29 mouse cellular contexts compared by ENCODE assay signal in genomic region chr19:22682238-22682637, GRCm38 (mm10).
"Had no signal": no experiment of that assay in that cellular context is flagged by ENCODE, and none has a peak within 500 bp of the region (broad histone marks: within the 10 kb centered on the region; RNA-seq: fewer than 3 reads in every experiment).

No protein-coding gene starts in this region.

- H3K27ac ChIP-seq: left cerebral cortex, adult 2 months; limb, embryonic 15.5 days; liver, embryonic 12.5 days; liver, embryonic 13.5 days; liver, embryonic 14.5 days; liver, embryonic 15.5 days; lung, embryonic 15.5 days; macrophage; midbrain, embryonic 10.5 days; midbrain, embryonic 12.5 days; midbrain, embryonic 13.5 days; midbrain, embryonic 15.5 days; neural tube, embryonic 12.5 days; neural tube, embryonic 13.5 days had no signal

- H3K4me2 ChIP-seq: limb, embryonic 15.5 days; liver, embryonic 11.5 days; liver, embryonic 12.5 days; liver, embryonic 13.5 days; liver, embryonic 15.5 days; lung, embryonic 14.5 days; lung, embryonic 15.5 days; midbrain, embryonic 11.5 days; midbrain, embryonic 12.5 days; midbrain, embryonic 13.5 days; midbrain, embryonic 15.5 days; neural tube, embryonic 12.5 days; neural tube, embryonic 13.5 days had no signal

- H3K4me1 ChIP-seq: limb, embryonic 15.5 days; liver, embryonic 12.5 days; liver, embryonic 13.5 days; liver, embryonic 15.5 days; lung, embryonic 15.5 days; megakaryocyte, embryonic 14.5 days; midbrain, embryonic 12.5 days; midbrain, embryonic 15.5 days; neural tube, embryonic 12.5 days; neural tube, embryonic 13.5 days had no signal

- H3K27me3 ChIP-seq: limb, embryonic 15.5 days; liver, embryonic 12.5 days; liver, embryonic 13.5 days; liver, embryonic 15.5 days; lung, embryonic 15.5 days; megakaryocyte, embryonic 14.5 days; midbrain, embryonic 12.5 days; midbrain, embryonic 15.5 days; neural tube, embryonic 12.5 days; neural tube, embryonic 13.5 days had no signal

- DNase-seq: left cerebral cortex, postnatal 4 days; liver; liver, embryonic 13.5 days; liver, postnatal 0 days; lung, adult 18-20 months; lung, adult 2 months; lung, embryonic 14.5 days; lung, postnatal 10 days; lung, postnatal 14 days; lung, postnatal 4 days had no signal

- H3K4me3 ChIP-seq: left cerebral cortex, adult 2 months; limb, embryonic 15.5 days; liver, embryonic 12.5 days; liver, embryonic 13.5 days; liver, embryonic 15.5 days; lung, embryonic 15.5 days; megakaryocyte, embryonic 14.5 days; midbrain, embryonic 10.5 days; midbrain, embryonic 12.5 days; midbrain, embryonic 13.5 days; midbrain, embryonic 15.5 days; myocyte; neural tube, embryonic 12.5 days; neural tube, embryonic 13.5 days had no signal

- H3K36me3 ChIP-seq: limb, embryonic 15.5 days; liver, embryonic 12.5 days; liver, embryonic 13.5 days; liver, embryonic 15.5 days; lung, embryonic 15.5 days; midbrain, embryonic 10.5 days; midbrain, embryonic 12.5 days; midbrain, embryonic 13.5 days; midbrain, embryonic 15.5 days; neural tube, embryonic 12.5 days; neural tube, embryonic 13.5 days had no signal

- H3K9me3 ChIP-seq: limb, embryonic 15.5 days; liver, embryonic 12.5 days; liver, embryonic 13.5 days; liver, embryonic 15.5 days; lung, embryonic 15.5 days; megakaryocyte, embryonic 14.5 days; midbrain, embryonic 10.5 days; midbrain, embryonic 12.5 days; midbrain, embryonic 13.5 days; midbrain, embryonic 15.5 days; neural tube, embryonic 12.5 days; neural tube, embryonic 13.5 days had no signal

- ATAC-seq: liver, embryonic 12.5 days; liver, postnatal 0 days; lung, postnatal 0 days; midbrain, embryonic 13.5 days; midbrain, embryonic 15.5 days; midbrain, embryonic 16.5 days had no signal

- H3K9ac ChIP-seq: limb, embryonic 15.5 days; liver, embryonic 12.5 days; liver, embryonic 13.5 days; liver, embryonic 14.5 days; liver, embryonic 15.5 days; liver, postnatal 0 days; lung, embryonic 14.5 days; lung, embryonic 15.5 days; midbrain, embryonic 12.5 days; midbrain, embryonic 13.5 days; midbrain, embryonic 15.5 days; neural tube, embryonic 12.5 days; neural tube, embryonic 13.5 days had no signal
